Mouse (Mus musculus): Measurements from ENCODE around the gene Cables2. TPM values are rescaled to one million over a fixed set of nuclear protein-coding genes. Genes with fewer than 3 reads are reported as not detected.

Cables2 gene
- polyA plus RNA-seq, 1 experiment, result 1.2 TPM

- Histone ChIP-seq H3K4me1 (ENCODE audit: control insufficient read depth) (no peaks in the 10 kb centered on the region; the same call in 1 of the 2 replicates), H3K4me3 (replicated peaks) (no peak overlapping the region), H3K9me3 (ENCODE audit: control insufficient read depth, low read length) (peaks cover 3% of the 10 kb centered on the region), H3K36me3 (ENCODE audit: control insufficient read depth) (no peaks in the 10 kb centered on the region), H3K27me3 (ENCODE audit: control insufficient read depth) (no peaks in the 10 kb centered on the region)
- TF ChIP-seq TAL1 (IDR thresholded peaks at IDR 0.05; ENCODE audit: low read length) (no peak), GATA1 (IDR thresholded peaks at IDR 0.05; ENCODE audit: low read length) (no peak)
Measured at GRCm38 (mm10) chr2:180216921-180217320, 56.4 kb downstream of the Cables2 start.

GRCm38 (mm10) chr2:180215951-180216350 is 57.3 kb downstream of the Cables2 start:
- TF ChIP-seq GATA1 (IDR thresholded peaks at IDR 0.05; ENCODE audit: low read length) (no peak), TAL1 (IDR thresholded peaks at IDR 0.05; ENCODE audit: low read length) (no peak)
- Histone ChIP-seq H3K4me1 (ENCODE audit: control insufficient read depth) (no peaks in the 10 kb centered on the region; the same call in 1 of the 2 replicates), H3K27me3 (ENCODE audit: control insufficient read depth) (no peaks in the 10 kb centered on the region), H3K4me3 (replicated peaks) (no peak overlapping the region), H3K9me3 (ENCODE audit: control insufficient read depth, low read length) (peaks cover 5% of the 10 kb centered on the region), H3K36me3 (ENCODE audit: control insufficient read depth) (no peaks in the 10 kb centered on the region)

- peaks cover 5% of the 10 kb centered on the region for H3K9me3 ChIP-seq (ENCODE audit: control insufficient read depth, low read length)
- H3K4me1 ChIP-seq (ENCODE audit: control insufficient read depth), result no peaks in the 10 kb centered on the region; the same call in 1 of the 2 replicates
- TF ChIP-seq TAL1 (IDR thresholded peaks at IDR 0.05; ENCODE audit: low read length) (no peak), GATA1 (IDR thresholded peaks at IDR 0.05; ENCODE audit: low read length) (no peak)
- no peaks in the 10 kb centered on the region for H3K36me3 ChIP-seq (ENCODE audit: control insufficient read depth)
- no peak overlapping the region for H3K4me3 ChIP-seq (replicated peaks)
- H3K27me3 ChIP-seq (ENCODE audit: control insufficient read depth), result no peaks in the 10 kb centered on the region
Measured at GRCm38 (mm10) chr2:180215011-180215461, 58.3 kb downstream of the Cables2 start.

- Histone ChIP-seq H3K4me1 (ENCODE audit: control insufficient read depth) (no peaks in the 10 kb centered on the region; the same call in 1 of the 2 replicates), H3K27me3 (ENCODE audit: control insufficient read depth) (no peaks in the 10 kb centered on the region), H3K36me3 (ENCODE audit: control insufficient read depth) (no peaks in the 10 kb centered on the region), H3K9me3 (ENCODE audit: control insufficient read depth, low read length) (peaks cover 5% of the 10 kb centered on the region), H3K4me3 (replicated peaks) (no peak overlapping the region)
- TF ChIP-seq GATA1 (IDR thresholded peaks at IDR 0.05; ENCODE audit: low read length) (no peak), TAL1 (IDR thresholded peaks at IDR 0.05; ENCODE audit: low read length) (no peak)
Measured at GRCm38 (mm10) chr2:180214352-180214978, 58.8 kb downstream of the Cables2 start.

GRCm38 (mm10) chr2:180212255-180212654 is 61.0 kb downstream of the Cables2 start:
- no peaks in the 10 kb centered on the region for H3K36me3 ChIP-seq (ENCODE audit: control insufficient read depth)

GRCm38 (mm10) chr2:180208976-180209375 is 64.3 kb downstream of the Cables2 start:
- Histone ChIP-seq H3K36me3 (ENCODE audit: control insufficient read depth) (no peaks in the 10 kb centered on the region), H3K4me3 (replicated peaks) (no peak overlapping the region), H3K9me3 (ENCODE audit: control insufficient read depth, low read length) (peaks cover 5% of the 10 kb centered on the region), H3K4me1 (ENCODE audit: control insufficient read depth) (no peaks in the 10 kb centered on the region), H3K27me3 (ENCODE audit: control insufficient read depth) (no peaks in the 10 kb centered on the region)
- TF ChIP-seq GATA1 (IDR thresholded peaks at IDR 0.05; ENCODE audit: low read length), result no peak
- no peak for TF ChIP-seq TAL1 (IDR thresholded peaks at IDR 0.05; ENCODE audit: low read length)

More at GRCm38 (mm10) chr2:180212255-180212654, 61.0 kb downstream of the Cables2 start:
- Histone ChIP-seq H3K9me3 (ENCODE audit: control insufficient read depth, low read length) (peaks cover 5% of the 10 kb centered on the region), H3K27me3 (ENCODE audit: control insufficient read depth) (no peaks in the 10 kb centered on the region), H3K4me1 (ENCODE audit: control insufficient read depth) (no peaks in the 10 kb centered on the region; the same call in 1 of the 2 replicates), H3K4me3 (replicated peaks) (no peak overlapping the region)
- TF ChIP-seq TAL1 (IDR thresholded peaks at IDR 0.05; ENCODE audit: low read length), result no peak
- TF ChIP-seq GATA1 (IDR thresholded peaks at IDR 0.05; ENCODE audit: low read length), result no peak

Other genes starting within 250 kb of the Cables2 start
- gene Lsm14b, start 248.5 kb downstream of the Cables2 start, polyA plus RNA-seq (2012), result 2.3 and 2.5 TPM in 2 replicates
- gene Psma7, start 231.1 kb downstream of the Cables2 start, polyA plus RNA-seq (2012), result 6.1 and 6.3 TPM in 2 replicates
- 0.01 and 0.07 TPM in 2 replicates for gene Ss18l1, start 231.0 kb downstream of the Cables2 start, polyA plus RNA-seq (2012)
- 0.58 and 1.0 TPM in 2 replicates for gene Mtg2, start 202.9 kb downstream of the Cables2 start, polyA plus RNA-seq (2012)
- not detected in 2 replicates for gene Hrh3, start 169.0 kb downstream of the Cables2 start, polyA plus RNA-seq (2012)
- 0.76 and 1.2 TPM in 2 replicates for gene Osbpl2, start 154.2 kb downstream of the Cables2 start, polyA plus RNA-seq (2012)
- 69.4 and 72.6 TPM in 2 replicates for gene Adrm1, start 102.0 kb downstream of the Cables2 start, polyA plus RNA-seq (2012)
- gene Lama5, start 47.6 kb downstream of the Cables2 start, polyA plus RNA-seq (2012), result 0.08 and 0.14 TPM in 2 replicates
- 41.7 and 141 TPM in 2 replicates for gene Rps21, start 16.1 kb downstream of the Cables2 start, polyA plus RNA-seq (2012)
- not detected in 2 replicates for gene Rbbp8nl, start 16.4 kb upstream of the Cables2 start, polyA plus RNA-seq (2012)
- gene Gata5, start 61.2 kb upstream of the Cables2 start, polyA plus RNA-seq (2012), result 0.01 TPM in 1 of 2 replicates, not detected in the other
- gene Slco4a1, start 182.7 kb upstream of the Cables2 start, polyA plus RNA-seq (2012), result 0.01 and 0.05 TPM in 2 replicates
- not detected in 2 replicates for gene Ntsr1, start 226.5 kb upstream of the Cables2 start, polyA plus RNA-seq (2012)